14 mouse cellular contexts compared by ENCODE assay signal in the genomic region with DNA sequence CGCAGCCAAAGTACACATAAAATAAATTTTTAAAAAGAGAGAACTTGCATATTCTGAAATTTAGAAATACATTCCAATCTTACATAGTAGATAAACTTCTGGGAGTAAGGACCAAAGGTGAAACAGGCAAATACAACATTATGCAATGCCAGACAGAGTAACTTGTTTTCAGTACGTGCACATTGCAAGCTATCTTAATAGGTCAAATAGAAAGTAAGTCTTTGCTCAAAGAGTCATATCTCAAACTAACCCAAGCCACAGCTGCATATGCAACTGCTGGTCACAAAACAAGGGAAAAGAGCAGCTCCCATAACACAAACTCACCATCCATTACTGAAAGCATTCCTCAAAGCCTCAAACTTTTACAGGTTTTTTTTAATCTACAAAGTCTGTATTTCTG.
"Had no signal": no experiment of that assay in that cellular context is flagged by ENCODE, and none has a peak within 500 bp of the region (broad histone marks: within the 10 kb centered on the region; RNA-seq: fewer than 3 reads in every experiment).

No protein-coding gene starts in this region.

- H3K9ac ChIP-seq: limb, embryonic 13.5 days; midbrain, embryonic 15.5 days; neural tube, embryonic 13.5 days; stomach, embryonic 15.5 days had no signal

- H3K27ac ChIP-seq: layer of hippocampus, adult 2 months; limb, embryonic 13.5 days; midbrain, embryonic 10.5 days; midbrain, embryonic 15.5 days; neural tube, embryonic 13.5 days; stomach, embryonic 15.5 days had no signal

- H3K4me2 ChIP-seq: limb, embryonic 13.5 days; midbrain, embryonic 15.5 days; neural tube, embryonic 13.5 days; stomach, embryonic 15.5 days had no signal

- H3K9me3 ChIP-seq: limb, embryonic 13.5 days; midbrain, embryonic 10.5 days; midbrain, embryonic 15.5 days; neural tube, embryonic 13.5 days; stomach, embryonic 15.5 days had no signal

- DNase-seq: kidney, adult 11 months; kidney, postnatal 10 days; kidney, postnatal 4 days; left cerebral cortex, postnatal 4 days; lung, adult 18-20 months; retina, postnatal 1 day; thymus, adult 2 months; thymus, postnatal 25 days had no signal

- ATAC-seq: midbrain, embryonic 15.5 days had no signal

- H3K36me3 ChIP-seq: limb, embryonic 13.5 days; midbrain, embryonic 10.5 days; midbrain, embryonic 15.5 days; neural tube, embryonic 13.5 days; stomach, embryonic 15.5 days had no signal

- H3K4me3 ChIP-seq: layer of hippocampus, adult 2 months; limb, embryonic 13.5 days; midbrain, embryonic 10.5 days; midbrain, embryonic 15.5 days; neural tube, embryonic 13.5 days; stomach, embryonic 15.5 days had no signal

- H3K27me3 ChIP-seq: limb, embryonic 13.5 days; midbrain, embryonic 15.5 days; neural tube, embryonic 13.5 days; stomach, embryonic 15.5 days had no signal
